Mouse (Mus musculus) myocyte (in vitro differentiated cells): ENCODE measurements at regions not wholly inside any gene's neighbourhood (a gene's known extent, or its start where the extent isn't known, plus 50 kb on each side); places are given as distances from the start of the nearest gene placed in this dataset.

Source experiments
- MYOD1 ChIP-seq, 3 experiments: IDR thresholded peaks; one replicate each; pipeline ENCODE4 v1.6.1; 2011; ENCODE audit warnings: control low read depth in 2 of 3, low read depth in 2 of 3, mild to moderate bottlenecking in 2 of 3, moderate library complexity in 1 of 3; ENCODE audit not compliant: insufficient read length in 2 of 3, control insufficient read depth in 1 of 3
- USF1 ChIP-seq: IDR thresholded peaks from one replicate; pipeline ENCODE4 v1.6.1; 2011; ENCODE audit warnings: low read depth, mild to moderate bottlenecking, control low read depth, moderate library complexity

DNA sequence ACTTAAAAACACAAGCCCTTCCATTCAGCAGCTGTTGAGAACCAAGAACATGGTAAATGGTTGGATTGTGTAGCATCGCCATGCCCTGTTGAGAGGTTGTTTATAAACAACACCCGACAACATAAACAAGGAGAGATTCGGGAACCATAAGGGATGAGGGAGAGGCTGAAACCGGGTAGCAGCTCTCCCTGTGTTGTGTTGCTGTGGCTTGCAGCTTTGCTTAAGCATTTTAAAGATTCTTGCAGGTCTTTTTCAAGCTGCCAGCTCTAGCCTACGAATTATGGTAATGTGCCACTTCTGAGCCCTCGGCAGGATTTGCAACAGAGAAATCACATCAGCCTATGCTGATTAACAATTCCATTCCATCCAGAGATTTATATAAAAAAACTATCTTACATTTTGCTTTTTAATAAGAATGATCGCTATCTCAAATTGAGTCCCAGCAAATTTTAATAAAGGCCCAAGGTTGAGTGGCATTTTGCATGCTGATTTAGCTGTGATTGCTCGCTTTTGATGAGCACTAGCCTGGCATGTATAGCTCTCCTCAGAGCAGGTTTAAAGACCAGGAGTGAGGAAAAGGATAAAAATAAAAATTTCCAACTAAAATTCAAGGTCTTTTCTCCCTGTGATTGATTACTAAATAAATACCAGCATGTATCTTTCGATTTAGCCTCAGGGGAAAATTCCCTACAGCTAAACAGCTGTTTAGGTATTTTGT lies 445.7 kb upstream of the 4930412O13Rik start:
- TF ChIP-seq MYOD1 (IDR thresholded peaks at IDR 0.05; ENCODE audit: control insufficient read depth in 1 of 3, insufficient read length in 2 of 3, low read depth in 2 of 3), result no peak
- no peak for TF ChIP-seq USF1
